8 mouse cellular contexts compared by ENCODE assay signal in genomic region chr7:127104560-127105332, GRCm38 (mm10). TPM values are rescaled to one million over a fixed set of nuclear protein-coding genes. Genes with fewer than 3 reads are reported as not detected.
DNase-seq lines count a peak whose midpoint lies in the region; ATAC-seq and TF ChIP-seq lines count a peak whose summit lies in the region.

No protein-coding gene starts in this region.

- peak; percentile 75 for DNase-seq in MEL-GATA-1-ER (ENCODE audit: extremely low read depth, low read depth)
- peak; percentile 83 to 90 for DNase-seq in cerebellum, adult 2 months
- peak; percentile 95 for DNase-seq in forelimb bud, embryonic 11.5 days (ENCODE audit: low read depth, low spot score)
- DNase-seq in layer of hippocampus, adult 8-10 months (ENCODE audit: low spot score in 2 of 2): peak; percentile 76 to 81
- peak; percentile 59 for DNase-seq in ovary, adult 18-20 months (ENCODE audit: low spot score)
- peak; percentile 95 for DNase-seq in thymus, postnatal 0 days (ENCODE audit: low spot score)

- 17% methylated on average over 17 of the region's 17 CpGs for WGBS in cerebellum, adult 2 months
- WGBS in lung, embryonic 15.5 days: 13% methylated on average over 17 of the region's 17 CpGs

- H3K4me1 ChIP-seq in cerebellum, adult 2 months (ENCODE audit: control insufficient read depth, insufficient read depth, low read length): peaks cover 11% of the 10 kb centered on the region; the same call in 1 of the 2 replicates
- H3K4me1 ChIP-seq in lung, embryonic 15.5 days: no peaks in the 10 kb centered on the region

- peak overlapping the region; percentile 63 for H3K4me2 ChIP-seq in lung, embryonic 15.5 days

- H3K4me3 ChIP-seq in cerebellum, adult 2 months (replicated peaks; ENCODE audit: insufficient read depth, low read depth, low read length): peak overlapping the region; percentile 50
- peak overlapping the region; percentile 36 for H3K4me3 ChIP-seq in lung, embryonic 15.5 days

- H3K27me3 ChIP-seq in cerebellum, adult 2 months (ENCODE audit: control insufficient read depth, insufficient read depth, low read length): no peaks in the 10 kb centered on the region
- H3K27me3 ChIP-seq in lung, embryonic 15.5 days: no peaks in the 10 kb centered on the region

- peak; percentile 70 to 78 for ATAC-seq in hematopoietic stem cell, adult 5-6 weeks (replicated peaks in 1 of 2; ENCODE audit: insufficient read depth in 1 of 2, low FRiP score in 2 of 2, low TSS enrichment in 1 of 2, low read depth in 1 of 2, poor library complexity in 2 of 2, severe bottlenecking in 2 of 2)
- peak; percentile 36; the same call in 1 of the 2 replicates for ATAC-seq in lung, embryonic 15.5 days (ENCODE audit: borderline replicate concordance, extremely low read depth, low FRiP score, low TSS enrichment)

- H3K27ac ChIP-seq in cerebellum, adult 2 months (ENCODE audit: insufficient read depth, low read length): no peak overlapping the region
- peak overlapping the region; percentile 32; the same call in 1 of the 2 replicates for H3K27ac ChIP-seq in lung, embryonic 15.5 days

- H3K9ac ChIP-seq in lung, embryonic 15.5 days: peak overlapping the region; percentile 41

- H3K9me3 ChIP-seq in lung, embryonic 15.5 days: no peaks in the 10 kb centered on the region

- no peak for TF ChIP-seq POLR2A in cerebellum, adult 2 months (IDR thresholded peaks at IDR 0.05; ENCODE audit: borderline replicate concordance, insufficient read depth, low read length)

- TF ChIP-seq CTCF in cerebellum, adult 2 months (IDR thresholded peaks at IDR 0.05; ENCODE audit: borderline replicate concordance, insufficient read depth, low read depth, low read length): peak; percentile 79

- no peaks in the 10 kb centered on the region for H3K36me3 ChIP-seq in lung, embryonic 15.5 days

RNA-seq across cellular contexts. Expression of gene AI467606, which starts 13.6 kb away (rescaled TPM):
- polyA plus RNA-seq in cerebellum, adult 2 months (2012; rRNA removed): 1.4 and 2.1 TPM in 2 replicates
- total RNA-seq in hematopoietic stem cell, adult 5-6 weeks (2017): 30.3 and 42.1 TPM in 2 replicates
- total RNA-seq in layer of hippocampus, adult 8-10 months (2022): 1 to 10 TPM; 1.2 to 3.7 (median 2.3) TPM
- polyA plus RNA-seq in lung, embryonic 15.5 days (2015; fragmentation: Nextera tagmentation; extraction: Ambion mirVana): 7.7 and 10.1 TPM in 2 replicates
- polyA plus RNA-seq in thymus, postnatal 0 days (2015; fragmentation: Nextera tagmentation; extraction: Ambion mirVana): 154 and 165 TPM in 2 replicates

RNA-seq across cellular contexts. Expression of gene Qprt, which starts 17.3 kb away (rescaled TPM):
- 2.1 and 2.2 TPM in 2 replicates for polyA plus RNA-seq in cerebellum, adult 2 months (2012; rRNA removed)
- total RNA-seq in hematopoietic stem cell, adult 5-6 weeks (2017): 2.3 and 2.7 TPM in 2 replicates
- 1 to 10 TPM in 1 of 4 experiments, under 1 TPM in 3; 0.22 to 1.1 (median 0.53) TPM for total RNA-seq in layer of hippocampus, adult 8-10 months (2022)
- polyA plus RNA-seq in lung, embryonic 15.5 days (2015; fragmentation: Nextera tagmentation; extraction: Ambion mirVana): 0.64 and 1.0 TPM in 2 replicates
- polyA plus RNA-seq in thymus, postnatal 0 days (2015; fragmentation: Nextera tagmentation; extraction: Ambion mirVana): 0.99 and 1.4 TPM in 2 replicates

RNA-seq across cellular contexts. Expression of gene Zg16, which starts 17.6 kb away (rescaled TPM):
- polyA plus RNA-seq in cerebellum, adult 2 months (2012; rRNA removed): 0.34 TPM in 1 of 2 replicates, not detected in the other
- total RNA-seq in hematopoietic stem cell, adult 5-6 weeks (2017): 3.8 and 5.7 TPM in 2 replicates
- not detected for total RNA-seq in layer of hippocampus, adult 8-10 months (2022)
- not detected in 2 replicates for polyA plus RNA-seq in lung, embryonic 15.5 days (2015; fragmentation: Nextera tagmentation; extraction: Ambion mirVana)
- polyA plus RNA-seq in thymus, postnatal 0 days (2015; fragmentation: Nextera tagmentation; extraction: Ambion mirVana): 2.4 and 2.7 TPM in 2 replicates

RNA-seq across cellular contexts. Expression of gene Spn, which starts 32.9 kb away (rescaled TPM):
- polyA plus RNA-seq in cerebellum, adult 2 months (2012; rRNA removed): 0.16 and 0.18 TPM in 2 replicates
- total RNA-seq in hematopoietic stem cell, adult 5-6 weeks (2017): 311 and 346 TPM in 2 replicates
- total RNA-seq in layer of hippocampus, adult 8-10 months (2022): under 1 TPM; 0.29 to 0.68 (median 0.46) TPM
- polyA plus RNA-seq in lung, embryonic 15.5 days (2015; fragmentation: Nextera tagmentation; extraction: Ambion mirVana): 0.24 and 0.47 TPM in 2 replicates
- 26.6 and 26.7 TPM in 2 replicates for polyA plus RNA-seq in thymus, postnatal 0 days (2015; fragmentation: Nextera tagmentation; extraction: Ambion mirVana)

Comparison
In these comparisons a context has a peak if more than half of its experiments do, and no peak if none do; other contexts are left out.
1. RNA of gene AI467606, which starts 13.6 kb away (polyA plus RNA-seq): 154 to 165 TPM in thymus, postnatal 0 days; 7.7 to 10.1 TPM in lung, embryonic 15.5 days and 1.4 to 2.1 TPM in cerebellum, adult 2 months; every median in the first group is over 10 times any median in the second.
2. Peak in every context shown above with its lines, with median percentiles within 50 percentile points of each other: DNase-seq.